Mouse (Mus musculus): ENCODE measurements around the gene Serinc2. TPM values are rescaled to one million over a fixed set of nuclear protein-coding genes. Genes with fewer than 3 reads are reported as not detected.
A peak's percentile ranks its signal among the peaks of the same experiment; 100 is the strongest.
"Not testable (repeated sequence)": the region's sequence is repeated elsewhere in the genome, so short reads cannot be mapped to it uniquely, and the experiment has no call there.

The Serinc2 gene
- total and polyA plus RNA-seq, 3 experiments = 0.08 to 0.20 TPM; not detected in 1

- Histone ChIP-seq H3K27me3 (replicated peaks) (peaks cover 42% of the 10 kb centered on the region), H3K4me3 (replicated peaks in 1 of 3; ENCODE audit: low read depth in 2 of 3, low read length in 2 of 3, poor library complexity in 1 of 3) (no peak overlapping the region), H3K27ac (ENCODE audit: insufficient read depth, low read depth) (no peak overlapping the region), H3K36me3 (replicated peaks in 1 of 2; ENCODE audit: control insufficient read depth in 1 of 2, insufficient read depth in 1 of 2, low read length in 1 of 2) (no peaks in the 10 kb centered on the region), H3K9ac (ENCODE audit: insufficient read depth, low read depth) (no peak overlapping the region), H3K4me2 (ENCODE audit: insufficient read depth, low read depth, poor library complexity, severe bottlenecking) (no peak overlapping the region), H3K4me1 (ENCODE audit: control insufficient read depth in 1 of 2, insufficient read depth in 2 of 2) (peaks cover 0 to 5% of the 10 kb centered on the region in 2 experiments; a peak in 2 of 4 replicates), H3K79me2 (replicated peaks; ENCODE audit: control insufficient read depth, extremely low read depth, insufficient read depth, poor library complexity, severe bottlenecking) (no peaks in the 10 kb centered on the region), H3K9me3 (replicated peaks; ENCODE audit: low read length) (no peaks in the 10 kb centered on the region)
- peak; percentile 68 for DNase-seq (ENCODE audit: extremely low read depth)
- TF ChIP-seq E2F4 (IDR thresholded peaks at IDR 0.05; ENCODE audit: insufficient replicate concordance, low read depth, low read length) (no peak), NELFE (IDR thresholded peaks at IDR 0.05; ENCODE audit: low read depth, low read length) (peak; percentile 20; the same call in 1 of the 2 replicates), MAFK (IDR thresholded peaks at IDR 0.05; ENCODE audit: insufficient replicate concordance, low read length) (no peak), CTCF (conservative IDR thresholded peaks at IDR 0.05 in 1 of 2, IDR thresholded peaks at IDR 0.05 in 1 of 2; ENCODE audit: low read depth in 2 of 2, low read length in 2 of 2) (peak; percentile 81 to 85), GABPA (IDR thresholded peaks at IDR 0.05; ENCODE audit: insufficient replicate concordance, low read depth, low read length) (no peak), POLR2AphosphoS2 (IDR thresholded peaks at IDR 0.05; ENCODE audit: low read depth, low read length) (no peak), POLR2A (IDR thresholded peaks at IDR 0.05; ENCODE audit: low read depth, low read length) (no peak), UBTF (IDR thresholded peaks at IDR 0.05; ENCODE audit: low read depth, low read length) (no peak), RAD21 (IDR thresholded peaks at IDR 0.05; ENCODE audit: low read depth, low read length) (peak; percentile 63), MAX (IDR thresholded peaks at IDR 0.05; ENCODE audit: low read length) (no peak), SMC3 (IDR thresholded peaks at IDR 0.05; ENCODE audit: low read depth, low read length) (peak; percentile 70), EP300 (IDR thresholded peaks at IDR 0.05; ENCODE audit: low read length) (no peak), ELF1 (IDR thresholded peaks at IDR 0.05; ENCODE audit: low read depth, low read length) (no peak), TCF12 (IDR thresholded peaks at IDR 0.05; ENCODE audit: low read depth, low read length) (no peak)
- in situ Hi-C loops (cut with MboI; ENCODE audit: low pct_ligation_motif_present, low pct_unique_long_range_greater_than_20kb, low sequenced_read_pairs) = no loop called here
- dilution Hi-C loops (cut with MboI; ENCODE audit: extremely low pct_ligation_motif_present, extremely low pct_unique_long_range_greater_than_20kb, low sequenced_read_pairs) = no loop called here
Measured at GRCm38 (mm10) chr4:130246132-130246531, 32.9 kb downstream of the Serinc2 start.

- H3K9ac ChIP-seq (ENCODE audit: insufficient read depth, low read depth) = no peak overlapping the region
- peaks cover 43% of the 10 kb centered on the region for H3K27me3 ChIP-seq (replicated peaks)
- TF ChIP-seq TCF12 (IDR thresholded peaks at IDR 0.05; ENCODE audit: low read depth, low read length) (no peak), ZNF384 (IDR thresholded peaks at IDR 0.05; ENCODE audit: low read depth, low read length) (no peak), CTCF (conservative IDR thresholded peaks at IDR 0.05 in 1 of 2, IDR thresholded peaks at IDR 0.05 in 1 of 2; ENCODE audit: low read depth in 2 of 2, low read length in 2 of 2) (no peak), BHLHE40 (IDR thresholded peaks at IDR 0.05; ENCODE audit: low read depth, low read length) (no peak), ELF1 (IDR thresholded peaks at IDR 0.05; ENCODE audit: low read depth, low read length) (no peak), JUN (IDR thresholded peaks at IDR 0.05; ENCODE audit: insufficient read depth, low read depth, low read length) (no peak), E2F4 (IDR thresholded peaks at IDR 0.05; ENCODE audit: insufficient replicate concordance, low read depth, low read length) (no peak), RAD21 (IDR thresholded peaks at IDR 0.05; ENCODE audit: low read depth, low read length) (no peak), MYC (IDR thresholded peaks at IDR 0.05; ENCODE audit: low read depth, low read length) (no peak), CHD2 (IDR thresholded peaks at IDR 0.05; ENCODE audit: low read length) (no peak), EP300 (IDR thresholded peaks at IDR 0.05; ENCODE audit: low read length) (no peak), SMC3 (IDR thresholded peaks at IDR 0.05; ENCODE audit: low read depth, low read length) (no peak), NELFE (IDR thresholded peaks at IDR 0.05; ENCODE audit: low read depth, low read length) (no peak), USF2 (conservative IDR thresholded peaks at IDR 0.05; ENCODE audit: low read depth, low read length) (no peak), ZKSCAN1 (IDR thresholded peaks at IDR 0.05; ENCODE audit: borderline replicate concordance, low read depth, low read length) (no peak), ETS1 (conservative IDR thresholded peaks at IDR 0.05; ENCODE audit: low read depth, low read length) (no peak), MEF2A (IDR thresholded peaks at IDR 0.05; ENCODE audit: borderline replicate concordance, low read depth, low read length) (no peak), POLR2A (IDR thresholded peaks at IDR 0.05; ENCODE audit: low read depth, low read length) (no peak)
- dilution Hi-C loops (cut with MboI; ENCODE audit: extremely low pct_ligation_motif_present, extremely low pct_unique_long_range_greater_than_20kb, low sequenced_read_pairs) (no loop called here), in situ Hi-C loops (cut with MboI; ENCODE audit: low pct_ligation_motif_present, low pct_unique_long_range_greater_than_20kb, low sequenced_read_pairs) (no loop called here)
- H3K9me3 ChIP-seq (replicated peaks; ENCODE audit: low read length) = peaks cover 3% of the 10 kb centered on the region
- no peaks in the 10 kb centered on the region for H3K4me1 ChIP-seq (ENCODE audit: control insufficient read depth in 1 of 2, insufficient read depth in 2 of 2)
- H3K27ac ChIP-seq (ENCODE audit: insufficient read depth, low read depth) = no peak overlapping the region
- no peaks in the 10 kb centered on the region for H3K36me3 ChIP-seq (replicated peaks in 1 of 2; ENCODE audit: control insufficient read depth in 1 of 2, insufficient read depth in 1 of 2, low read length in 1 of 2)
- no peak for DNase-seq (ENCODE audit: extremely low read depth)
- H3K4me2 ChIP-seq (ENCODE audit: insufficient read depth, low read depth, poor library complexity, severe bottlenecking) = no peak overlapping the region
- H3K79me2 ChIP-seq (replicated peaks; ENCODE audit: control insufficient read depth, extremely low read depth, insufficient read depth, poor library complexity, severe bottlenecking) = no peaks in the 10 kb centered on the region
- H3K4me3 ChIP-seq (replicated peaks in 1 of 3; ENCODE audit: low read depth in 2 of 3, low read length in 2 of 3, poor library complexity in 1 of 3) = no peak overlapping the region
Measured at GRCm38 (mm10) chr4:130244749-130245148, 34.3 kb downstream of the Serinc2 start.

- DNase-seq (ENCODE audit: extremely low read depth); H3K4me3 ChIP-seq (replicated peaks in 1 of 3; ENCODE audit: low read depth in 2 of 3, low read length in 2 of 3, poor library complexity in 1 of 3); H3K27ac ChIP-seq (ENCODE audit: insufficient read depth, low read depth); H3K79me2 ChIP-seq (replicated peaks; ENCODE audit: control insufficient read depth, extremely low read depth, insufficient read depth, poor library complexity, severe bottlenecking); in situ Hi-C loops (cut with MboI; ENCODE audit: low pct_ligation_motif_present, low pct_unique_long_range_greater_than_20kb, low sequenced_read_pairs); H3K9me3 ChIP-seq (replicated peaks; ENCODE audit: low read length); H3K36me3 ChIP-seq (replicated peaks in 1 of 2; ENCODE audit: control insufficient read depth in 1 of 2, insufficient read depth in 1 of 2, low read length in 1 of 2); H3K9ac ChIP-seq (ENCODE audit: insufficient read depth, low read depth); H3K4me2 ChIP-seq (ENCODE audit: insufficient read depth, low read depth, poor library complexity, severe bottlenecking); H3K4me1 ChIP-seq (ENCODE audit: control insufficient read depth in 1 of 2, insufficient read depth in 2 of 2); dilution Hi-C loops (cut with MboI; ENCODE audit: extremely low pct_ligation_motif_present, extremely low pct_unique_long_range_greater_than_20kb, low sequenced_read_pairs): not testable (repeated sequence)
- H3K27me3 ChIP-seq (replicated peaks) = peaks cover 44% of the 10 kb centered on the region
Measured at GRCm38 (mm10) chr4:130243621-130244020, 35.4 kb downstream of the Serinc2 start.
